Mouse (Mus musculus) urinary bladder, adult 2 months (tissue): ENCODE data around the gene Evx2. TPM values are rescaled to one million over a fixed set of nuclear protein-coding genes. Genes with fewer than 3 reads are reported as not detected.

Experiments
- DNase-seq: peaks from one replicate; pipeline ENCODE4 v3.0.0; 2022; ENCODE audit warnings: low spot score
- polyA plus RNA-seq: library from polyadenylated mRNA; depleted of rRNA; stranded (reverse); fragments of >200 nt; gene quantifications from 2 replicates; pipeline ENCODE4 v1.2.3, GENCODE M21; 2012; rRNA removed

Evx2 gene
- polyA plus RNA-seq, 1 experiment: 0.56 TPM

DNA sequence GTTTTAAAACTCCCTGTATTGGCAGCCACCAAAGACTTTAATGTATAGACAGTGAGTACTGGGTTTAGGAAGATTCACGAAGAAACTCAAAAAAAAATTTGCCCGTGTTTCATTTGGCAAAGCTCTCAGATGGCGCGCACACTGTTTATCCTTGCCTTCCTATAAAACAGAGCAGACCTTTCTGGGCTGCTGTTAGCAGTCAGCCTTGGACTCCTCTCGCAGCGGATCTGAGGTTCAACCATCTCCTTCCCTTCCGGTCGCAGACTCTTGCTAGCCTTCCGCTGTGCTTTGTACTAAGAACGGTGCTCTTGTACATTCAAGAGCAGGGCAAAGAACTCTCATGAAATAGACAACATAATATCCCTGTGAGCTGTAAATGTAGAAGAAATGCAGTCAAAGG lies 39.0 kb downstream of the Evx2 start:
- DNase-seq: no peak

- DNase-seq: no peak
These were observed 39.6 kb downstream of the Evx2 start for GRCm38 (mm10) chr2:74619676-74620246.

GRCm38 (mm10) chr2:74617706-74618105 lies 41.7 kb downstream of the Evx2 start:
- no peak for DNase-seq

DNA sequence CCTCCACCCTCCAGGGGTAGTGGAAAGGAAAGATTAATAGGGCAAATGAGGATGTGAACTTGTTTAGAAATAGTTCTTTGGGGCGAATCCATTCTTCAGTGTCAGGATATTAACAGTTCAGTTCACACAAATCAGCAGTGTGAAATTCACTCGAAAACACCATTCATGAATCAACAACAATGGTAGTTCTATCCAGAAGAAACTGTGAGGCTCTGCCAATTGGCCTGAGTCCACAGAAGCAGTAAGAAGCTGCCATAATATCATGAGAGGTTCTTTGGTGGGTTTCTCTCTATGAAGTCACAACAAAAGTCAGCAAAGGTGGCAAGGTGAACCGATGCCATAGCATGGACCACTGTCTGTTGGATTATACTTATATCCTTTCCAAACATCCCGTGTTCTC lies 48.0 kb downstream of the Evx2 start:
- no peak for DNase-seq

GRCm38 (mm10) chr2:74609350-74609749 lies 50.0 kb downstream of the Evx2 start:
- DNase-seq: no peak

DNA sequence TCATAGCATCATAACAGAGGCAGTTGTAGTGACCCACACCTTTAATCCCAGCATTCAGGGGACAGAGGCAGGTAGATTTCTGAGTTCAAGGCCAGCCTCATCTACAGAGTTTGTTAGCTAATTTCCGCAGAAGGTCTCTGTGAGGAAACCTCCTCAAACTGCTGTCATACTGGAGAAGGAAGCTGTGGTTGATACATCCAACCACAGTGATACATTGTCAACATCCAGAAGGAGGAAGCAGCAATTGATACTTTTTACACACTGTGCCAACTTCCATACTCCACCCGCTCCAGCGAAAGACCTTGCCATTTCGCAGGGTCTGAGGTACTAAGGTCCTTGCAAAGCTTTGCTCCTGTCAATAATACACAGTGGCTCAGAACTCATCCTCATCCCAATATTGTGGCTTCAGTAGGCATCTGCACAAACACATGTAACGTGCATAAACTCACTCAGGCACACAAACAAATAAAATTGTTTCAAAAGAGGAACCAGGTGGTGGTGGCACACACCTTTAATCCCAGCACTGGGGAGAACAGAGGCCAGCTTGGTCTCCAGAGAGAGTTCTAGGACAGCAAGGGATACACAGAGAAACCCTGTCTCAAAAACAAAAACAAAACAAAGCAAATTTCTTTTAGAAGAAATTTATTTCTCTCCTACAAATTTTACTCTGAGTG lies 53.1 kb downstream of the Evx2 start:
- DNase-seq: no peak

GRCm38 (mm10) chr2:74604011-74604410 lies 55.3 kb downstream of the Evx2 start:
- DNase-seq: no peak

Other genes with a start within 250 kb of the Evx2 start
- 8.9 and 9.3 TPM in 2 replicates for gene Lnpk, start 80.1 kb downstream of the Evx2 start, polyA plus RNA-seq
- gene Hoxd13, start 8.8 kb upstream of the Evx2 start, polyA plus RNA-seq: 15.4 and 17.9 TPM in 2 replicates
- 2.3 and 2.6 TPM in 2 replicates for gene Hoxd12, start 15.5 kb upstream of the Evx2 start, polyA plus RNA-seq
- 8.1 and 8.9 TPM in 2 replicates for gene Hoxd11, start 20.0 kb upstream of the Evx2 start, polyA plus RNA-seq
- 13.5 and 14.9 TPM in 2 replicates for gene Hoxd10, start 32.4 kb upstream of the Evx2 start, polyA plus RNA-seq
- gene Hoxd9, start 38.2 kb upstream of the Evx2 start, polyA plus RNA-seq: 9.1 and 12.2 TPM in 2 replicates
- gene Hoxd8, start 45.1 kb upstream of the Evx2 start, polyA plus RNA-seq: 19.5 and 23.1 TPM in 2 replicates
- 2.6 and 2.7 TPM in 2 replicates for gene Hoxd3, start 52.4 kb upstream of the Evx2 start, polyA plus RNA-seq
- 39.2 and 61.2 TPM in 2 replicates for gene Hoxd4, start 52.4 kb upstream of the Evx2 start, polyA plus RNA-seq
- gene Gm28230, start 67.2 kb upstream of the Evx2 start, polyA plus RNA-seq: 8.8 and 10.0 TPM in 2 replicates
- gene Hoxd1, start 103.4 kb upstream of the Evx2 start, polyA plus RNA-seq: 0.04 TPM in 1 of 2 replicates, not detected in the other
- gene Mtx2, start 166.2 kb upstream of the Evx2 start, polyA plus RNA-seq: 46.7 and 52.5 TPM in 2 replicates